Mouse (Mus musculus) ES-Bruce4 (cell line): Measurements from ENCODE around the gene Upb1. TPM values are rescaled to one million over a fixed set of nuclear protein-coding genes. Genes with fewer than 3 reads are reported as not detected.
"Not testable (repeated sequence)": the region's sequence is repeated elsewhere in the genome, so short reads cannot be mapped to it uniquely, and the experiment has no call there.

ENCODE experiments used
- H3K27ac ChIP-seq: 2 replicates; pipeline ENCODE4 v1.5.1; 2012; ENCODE audit warnings: low read length, inconsistent platforms; ENCODE audit not compliant: insufficient read depth
- H3K27me3 ChIP-seq: 2 replicates; pipeline ENCODE4 v1.6.1; 2012; ENCODE audit warnings: mild to moderate bottlenecking, low read length, inconsistent platforms; ENCODE audit not compliant: control insufficient read depth, poor library complexity, insufficient read depth, severe bottlenecking
- H3K36me3 ChIP-seq: 2 replicates; pipeline ENCODE4 v1.6.1; 2012; ENCODE audit warnings: inconsistent platforms, mild to moderate bottlenecking, low read length, moderate library complexity; ENCODE audit not compliant: control insufficient read depth, poor library complexity, insufficient read depth, severe bottlenecking
- H3K4me1 ChIP-seq: one replicate; pipeline ENCODE4 v1.8.1; 2011; ENCODE audit warnings: low read length; ENCODE audit not compliant: control insufficient read depth, insufficient read depth
- H3K4me3 ChIP-seq: 2 replicates; pipeline ENCODE4 v1.5.1; 2011; ENCODE audit warnings: low read depth, mild to moderate bottlenecking, low read length
- H3K9ac ChIP-seq: 2 replicates; pipeline ENCODE4 v1.6.1; 2012; ENCODE audit warnings: low read depth, mild to moderate bottlenecking, inconsistent platforms; ENCODE audit not compliant: poor library complexity, severe bottlenecking
- H3K9me3 ChIP-seq: replicated peaks from 2 replicates; pipeline ENCODE4 v1.6.1; 2012; ENCODE audit warnings: mild to moderate bottlenecking, low read length, inconsistent platforms; ENCODE audit not compliant: control insufficient read depth, poor library complexity, insufficient read depth, severe bottlenecking
- CTCF ChIP-seq: IDR thresholded peaks from one replicate; pipeline ENCODE4 v1.8.1; 2011; ENCODE audit warnings: low read depth, low read length
- EP300 ChIP-seq: IDR thresholded peaks from 2 replicates; pipeline ENCODE4 v1.6.1; 2011; ENCODE audit warnings: low read depth, low read length; ENCODE audit not compliant: insufficient read depth
- POLR2A ChIP-seq: IDR thresholded peaks from one replicate; pipeline ENCODE4 v1.8.1; 2011; ENCODE audit warnings: low read length; ENCODE audit not compliant: insufficient read depth
- polyA plus RNA-seq: library from polyadenylated mRNA; stranded (reverse); fragments of >200 nt; gene quantifications from 2 replicates; pipeline ENCODE4 v1.2.4, GENCODE M21; 2011; ENCODE audit warnings: low read depth; ENCODE audit not compliant: missing spikeins, insufficient read depth, insufficient read length

The Upb1 gene
- polyA plus RNA-seq, 1 experiment = not detected

GRCm38 (mm10) chr10:75396966-75397365 is 3.9 kb upstream of the Upb1 start:
- Histone ChIP-seq H3K9ac (no peak overlapping the region), H3K4me3 (no peak overlapping the region), H3K4me1 (no peaks in the 10 kb centered on the region), H3K9me3 (no peaks in the 10 kb centered on the region), H3K27ac (no peak overlapping the region), H3K27me3 (no peaks in the 10 kb centered on the region), H3K36me3 (no peaks in the 10 kb centered on the region)
- TF ChIP-seq EP300 = 0 out of 2 replicates have a peak, but pooled peaks have one; percentile 56
- TF ChIP-seq CTCF = no peak
- TF ChIP-seq POLR2A = no peak

GRCm38 (mm10) chr10:75405916-75406315 is 5.0 kb downstream of the Upb1 start:
- H3K9ac ChIP-seq = no peak overlapping the region
- H3K4me1 ChIP-seq = no peaks in the 10 kb centered on the region
- H3K36me3 ChIP-seq = no peaks in the 10 kb centered on the region
- no peak overlapping the region for H3K4me3 ChIP-seq
- peaks cover 2% of the 10 kb centered on the region for H3K27me3 ChIP-seq
- no peaks in the 10 kb centered on the region for H3K9me3 ChIP-seq
- H3K27ac ChIP-seq = no peak overlapping the region
- TF ChIP-seq POLR2A = no peak
- no peak for TF ChIP-seq CTCF
- no peak for TF ChIP-seq EP300

GRCm38 (mm10) chr10:75406755-75407154 is 5.8 kb downstream of the Upb1 start:
- Histone ChIP-seq H3K4me3 (peak overlapping the region; percentile 22), H3K27ac (no peak overlapping the region), H3K9me3 (no peaks in the 10 kb centered on the region), H3K9ac (0 out of 2 replicates have a peak overlapping the region, but pooled peaks have one; percentile 7), H3K4me1 (no peaks in the 10 kb centered on the region), H3K27me3 (peaks cover 2% of the 10 kb centered on the region), H3K36me3 (no peaks in the 10 kb centered on the region)
- no peak for TF ChIP-seq CTCF
- no peak for TF ChIP-seq POLR2A
- no peak for TF ChIP-seq EP300

GRCm38 (mm10) chr10:75407741-75408140 is 6.8 kb downstream of the Upb1 start:
- H3K4me1 ChIP-seq = no peaks in the 10 kb centered on the region
- peaks cover 2% of the 10 kb centered on the region for H3K27me3 ChIP-seq
- no peak overlapping the region for H3K27ac ChIP-seq
- no peaks in the 10 kb centered on the region for H3K9me3 ChIP-seq
- no peaks in the 10 kb centered on the region for H3K36me3 ChIP-seq
- TF ChIP-seq CTCF (no peak), EP300 (no peak), POLR2A (no peak)
- H3K9ac ChIP-seq = no peak overlapping the region
- no peak overlapping the region for H3K4me3 ChIP-seq

GRCm38 (mm10) chr10:75411343-75412113 is 10.6 kb downstream of the Upb1 start:
- H3K9ac ChIP-seq, H3K4me3 ChIP-seq, H3K27ac ChIP-seq, H3K4me1 ChIP-seq, H3K27me3 ChIP-seq, H3K36me3 ChIP-seq, H3K9me3 ChIP-seq: not testable (repeated sequence)

GRCm38 (mm10) chr10:75412114-75413103 is 11.5 kb downstream of the Upb1 start:
- no peak overlapping the region for H3K27ac ChIP-seq
- peaks cover 2% of the 10 kb centered on the region for H3K27me3 ChIP-seq
- H3K4me1 ChIP-seq = no peaks in the 10 kb centered on the region
- H3K4me3 ChIP-seq = no peak overlapping the region
- H3K9ac ChIP-seq = no peak overlapping the region
- H3K36me3 ChIP-seq = no peaks in the 10 kb centered on the region
- H3K9me3 ChIP-seq = no peaks in the 10 kb centered on the region
- TF ChIP-seq POLR2A (no peak), EP300 (no peak), CTCF (no peak)
